Mouse (Mus musculus) splenic B cell, adult 2 months (primary cell): Measurements from ENCODE around the gene Sprr2a1.
"Not testable (repeated sequence)": the region's sequence is repeated elsewhere in the genome, so short reads cannot be mapped to it uniquely, and the experiment has no call there.

ENCODE experiments used
- DNase-seq: peaks from one replicate; pipeline ENCODE4 v3.0.0-alpha.2; 2011; ENCODE audit warnings: low read depth, low spot score
- H3K27me3 ChIP-seq: 2 replicates; pipeline ENCODE4 v1.6.1; 2012; ENCODE audit warnings: mild to moderate bottlenecking, low read length, moderate library complexity, mixed read lengths; ENCODE audit not compliant: control insufficient read depth, poor library complexity, insufficient read depth, severe bottlenecking
- H3K36me3 ChIP-seq: 2 replicates; pipeline ENCODE4 v1.6.1; 2012; ENCODE audit warnings: mild to moderate bottlenecking, low read length, moderate library complexity, mixed read lengths; ENCODE audit not compliant: control insufficient read depth, poor library complexity, insufficient read depth, severe bottlenecking

Sprr2a1 gene

DNA sequence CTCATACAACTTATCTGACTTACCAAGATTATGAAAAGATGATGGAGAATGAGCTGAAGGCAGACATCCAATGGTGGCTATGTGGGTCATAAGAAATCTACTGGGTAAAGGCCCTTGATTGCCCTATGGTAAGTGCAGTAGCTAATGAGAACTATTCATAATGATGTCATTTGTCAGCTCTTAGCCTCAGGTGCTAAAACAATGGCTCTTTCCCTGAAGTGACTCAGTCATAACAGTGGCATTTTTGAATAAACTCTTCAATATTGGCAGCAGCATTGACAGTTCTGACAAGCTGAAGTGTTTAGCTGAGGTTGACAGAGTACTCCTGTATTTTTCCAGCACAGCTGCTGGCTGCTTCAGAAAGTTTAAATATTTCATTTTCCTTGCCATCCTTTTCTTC lies 32.9 kb downstream of the Sprr2a1 start:
- H3K36me3 ChIP-seq, H3K27me3 ChIP-seq, DNase-seq: not testable (repeated sequence)

DNA sequence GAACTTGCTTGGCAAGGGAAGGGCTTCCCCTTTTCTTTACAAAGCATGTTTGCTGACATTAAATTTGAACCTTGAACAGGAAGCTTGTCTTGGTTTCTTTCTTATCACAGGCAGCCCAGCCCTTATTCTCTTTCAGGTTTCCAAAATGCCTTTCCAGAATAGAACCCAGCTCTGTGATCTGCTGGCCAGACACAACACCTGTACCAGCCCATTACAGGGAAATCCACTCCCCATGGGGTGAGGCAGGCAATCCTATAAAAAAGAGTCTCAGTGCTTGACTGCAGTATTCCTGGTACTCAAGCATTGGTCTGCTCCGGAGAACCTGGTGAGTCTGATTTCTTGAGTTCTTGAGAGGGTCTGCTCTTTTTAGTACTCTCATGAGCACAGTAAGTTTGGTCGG lies 34.9 kb downstream of the Sprr2a1 start:
- H3K36me3 ChIP-seq, H3K27me3 ChIP-seq, DNase-seq: not testable (repeated sequence)

DNA sequence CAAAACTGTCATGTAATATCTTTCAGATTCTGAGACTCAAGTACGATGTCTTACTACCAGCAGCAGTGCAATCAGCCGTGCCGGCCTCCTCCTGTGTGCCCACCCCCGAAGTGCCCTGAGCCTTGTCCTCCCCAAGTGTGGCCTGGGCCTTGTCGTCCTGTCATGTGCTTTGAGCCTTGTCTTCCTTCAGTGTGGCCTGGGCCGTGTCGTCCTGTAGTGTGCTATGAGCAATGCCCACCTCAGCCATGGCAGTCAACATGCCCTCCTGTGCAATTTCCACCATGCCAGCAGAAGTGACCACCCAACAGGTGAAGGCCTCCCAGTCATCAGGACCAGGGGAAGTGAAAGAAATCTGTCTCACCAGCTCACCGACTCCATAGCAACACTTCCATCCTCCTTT lies 38.3 kb downstream of the Sprr2a1 start:
- DNase-seq, H3K27me3 ChIP-seq, H3K36me3 ChIP-seq: not testable (repeated sequence)

DNA sequence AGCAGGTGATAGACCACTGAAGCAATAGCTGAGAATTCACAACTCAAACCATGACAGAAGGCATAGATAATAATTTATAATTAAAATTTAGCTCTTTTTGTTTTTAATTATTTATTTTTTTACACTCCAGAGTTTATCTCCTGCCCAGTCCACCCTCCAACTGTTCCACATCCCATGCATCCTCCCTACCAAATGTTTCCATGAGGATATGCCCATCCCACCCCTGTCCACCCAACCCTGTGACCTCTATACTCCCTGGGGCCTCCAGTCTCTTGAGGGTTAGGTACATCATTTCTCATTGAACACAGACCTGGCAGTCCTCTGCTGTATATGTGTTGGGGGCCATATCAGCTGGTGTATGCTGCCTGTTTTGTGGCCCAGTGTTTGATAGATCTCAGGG lies 42.9 kb downstream of the Sprr2a1 start:
- not testable (repeated sequence) for H3K36me3 ChIP-seq, DNase-seq

DNA sequence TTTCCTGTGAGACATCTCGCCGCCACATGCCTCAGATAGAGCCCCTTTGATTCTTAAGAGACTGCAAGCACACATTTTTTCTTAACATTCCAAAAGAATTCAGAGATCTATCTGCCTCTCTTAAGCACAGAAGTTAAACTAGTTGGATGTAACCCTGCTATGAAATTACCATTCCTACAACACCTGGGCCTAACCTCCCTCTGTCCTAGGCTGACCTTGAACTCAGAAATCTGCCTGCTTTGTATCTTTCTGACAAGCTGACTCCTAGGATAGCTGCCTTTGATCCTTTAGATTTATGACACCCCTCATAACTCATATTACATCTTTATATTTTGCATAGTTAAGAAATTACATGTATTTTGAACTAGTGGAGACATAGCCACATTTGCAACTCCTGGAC lies 47.9 kb downstream of the Sprr2a1 start:
- not testable (repeated sequence) for H3K27me3 ChIP-seq, DNase-seq, H3K36me3 ChIP-seq

More for the DNA sequence above, 42.9 kb downstream of the Sprr2a1 start:
- H3K27me3 ChIP-seq, result not testable (repeated sequence)
